Mouse (Mus musculus): Measurements from ENCODE around the gene Lamtor1.

Gene Lamtor1

GRCm38 (mm10) chr7:101905561-101906286, at the start of gene Lamtor1:
TSS of gene Lamtor1 (plus strand) at chr7:101905904.
- DNase-seq, result peak; percentile 97

DNA sequence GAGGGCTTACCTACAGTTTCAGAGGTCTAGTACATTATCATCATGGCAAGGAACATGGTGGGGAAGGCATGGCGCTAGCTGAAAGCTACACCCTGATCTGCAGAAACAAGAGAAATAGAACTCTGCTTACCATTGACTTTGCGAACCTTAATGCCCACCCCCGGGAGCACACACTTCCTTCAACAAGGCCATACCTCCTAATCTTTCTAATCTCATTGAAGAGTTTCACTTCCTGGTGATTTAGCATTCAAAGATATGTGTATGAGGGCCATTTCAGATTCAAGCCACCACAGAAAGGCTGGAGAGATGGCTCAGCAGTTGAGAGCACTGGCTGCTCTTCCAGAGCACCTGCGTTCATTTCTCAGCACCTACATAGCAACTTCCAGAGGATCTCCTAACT, 48.6 kb upstream of the Lamtor1 start, which contains the start of gene Folr2:
Gene Folr2 (minus strand): TSS at position 101 of the 400 bp plus-strand sequence.
- DNase-seq, result no peak

DNA sequence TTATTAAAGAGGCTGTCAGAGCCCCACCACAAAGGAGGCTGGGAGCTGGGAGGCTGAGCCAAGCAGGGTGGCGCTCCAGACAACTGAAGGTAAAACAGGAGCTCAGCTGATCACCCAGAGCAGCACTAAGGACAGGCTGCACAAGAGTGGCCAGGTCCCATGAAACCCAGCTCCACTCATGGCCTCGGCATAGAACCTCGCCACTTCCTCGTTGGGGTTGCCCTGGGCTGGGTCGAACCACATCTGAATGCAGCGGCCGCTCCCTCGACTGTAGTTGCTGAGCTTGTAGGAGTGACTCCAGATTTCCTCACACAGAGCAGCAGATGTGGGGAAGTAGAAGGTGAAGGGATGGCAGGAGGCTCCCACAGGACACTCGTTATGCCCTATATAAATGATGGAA, 47.3 kb upstream of the Lamtor1 start:
- no peak for DNase-seq

- DNase-seq, result no peak
Observed at GRCm38 (mm10) chr7:101860978-101861377, 44.7 kb upstream of the Lamtor1 start.

DNA sequence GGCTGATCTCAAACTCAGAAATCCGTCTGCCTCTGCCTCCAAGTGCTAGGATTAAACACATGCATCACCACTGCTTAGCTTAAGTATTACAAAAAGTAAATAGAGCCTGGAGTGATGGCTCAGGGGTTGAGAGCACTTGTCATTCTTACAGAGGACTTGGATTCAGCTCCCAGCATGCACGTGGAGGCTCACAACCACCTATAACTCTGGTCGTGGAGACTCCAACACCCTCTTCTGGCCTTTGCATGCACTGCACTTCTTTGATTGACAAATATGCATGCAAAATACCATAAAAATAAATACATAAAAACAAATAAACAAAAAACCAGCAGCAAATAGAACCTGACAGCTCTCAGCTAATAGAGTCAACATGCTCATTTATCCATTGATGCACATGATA, 43.4 kb upstream of the Lamtor1 start:
- no peak for DNase-seq

DNA sequence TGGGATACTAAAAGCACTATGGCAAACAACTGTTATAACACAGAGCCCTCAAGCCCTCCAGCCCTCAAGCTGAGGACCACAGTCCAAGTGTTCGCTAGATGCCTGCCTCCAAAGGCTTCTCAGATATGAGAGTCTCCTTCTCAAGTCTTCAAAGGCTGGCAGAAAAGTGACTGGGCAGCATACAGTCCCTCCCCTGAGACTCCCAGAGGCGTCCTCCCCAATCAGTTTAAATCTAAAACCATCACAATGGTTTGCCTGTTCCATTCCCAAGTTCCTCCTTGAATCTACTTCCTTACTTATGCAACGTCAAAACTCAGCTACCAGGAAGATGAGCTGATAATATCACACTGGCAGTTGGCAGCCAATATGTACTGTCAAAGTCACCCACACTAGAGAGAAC, 42.3 kb upstream of the Lamtor1 start, which contains the start of gene Anapc15:
Gene Anapc15 (plus strand): TSS at position 301 of the 400 bp plus-strand sequence.
- no peak for DNase-seq

DNA sequence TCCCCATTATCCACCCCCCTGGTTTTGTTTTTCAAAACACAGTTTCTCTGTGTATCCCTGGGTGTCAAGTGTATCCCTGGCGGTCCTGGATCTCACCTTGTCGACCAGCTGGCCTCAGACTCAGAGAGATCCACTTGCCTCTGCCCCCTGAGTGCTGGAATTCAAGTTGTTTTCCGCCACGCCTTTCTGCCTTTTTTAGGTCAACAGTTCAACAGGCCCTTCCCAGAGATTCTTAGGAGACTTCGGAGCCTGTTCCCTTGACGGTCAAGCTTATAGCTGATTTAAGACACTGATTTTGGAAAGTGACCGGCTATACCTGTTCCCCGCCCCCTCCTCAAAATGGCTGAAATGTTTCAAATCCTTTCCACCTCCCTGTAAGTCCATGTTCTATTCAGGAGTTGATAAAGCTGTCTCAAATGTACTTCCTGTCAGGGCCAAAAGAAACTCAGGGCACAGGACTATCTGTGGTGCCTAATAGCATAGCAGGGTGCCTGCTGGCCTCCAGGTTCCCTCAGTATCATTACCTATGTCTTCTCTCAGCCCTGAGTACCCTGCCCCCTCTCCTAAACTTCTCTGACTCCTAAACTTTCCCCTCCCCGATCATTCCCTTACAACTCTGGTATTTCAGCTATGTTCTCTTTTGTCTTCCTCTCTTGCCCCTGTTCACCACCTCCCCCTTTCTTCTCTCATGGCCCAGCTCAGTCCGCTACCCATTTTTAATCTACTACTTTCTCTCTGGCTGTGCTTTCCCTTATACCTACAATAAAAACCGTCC, 39.0 kb upstream of the Lamtor1 start:
- DNase-seq, result no peak

DNA sequence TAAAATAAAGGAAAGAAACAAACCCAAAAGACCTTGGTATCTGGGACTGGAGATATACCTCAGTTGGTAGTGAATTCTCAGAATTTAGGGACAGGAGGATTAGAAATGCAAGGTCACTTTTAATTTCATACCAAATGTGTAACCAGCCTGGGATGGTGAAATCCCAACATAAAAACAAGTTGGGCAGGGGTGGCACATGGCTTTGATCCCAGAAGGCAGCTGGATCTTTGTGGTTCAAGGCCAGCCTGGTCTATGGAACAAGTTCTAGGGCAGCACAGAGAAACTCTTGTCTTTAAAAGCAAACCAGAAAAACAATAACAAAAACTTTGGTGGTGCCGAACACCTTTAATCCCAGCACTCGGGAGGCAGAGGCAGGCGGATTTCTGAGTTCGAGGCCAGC, 38.2 kb upstream of the Lamtor1 start:
- no peak for DNase-seq

DNA sequence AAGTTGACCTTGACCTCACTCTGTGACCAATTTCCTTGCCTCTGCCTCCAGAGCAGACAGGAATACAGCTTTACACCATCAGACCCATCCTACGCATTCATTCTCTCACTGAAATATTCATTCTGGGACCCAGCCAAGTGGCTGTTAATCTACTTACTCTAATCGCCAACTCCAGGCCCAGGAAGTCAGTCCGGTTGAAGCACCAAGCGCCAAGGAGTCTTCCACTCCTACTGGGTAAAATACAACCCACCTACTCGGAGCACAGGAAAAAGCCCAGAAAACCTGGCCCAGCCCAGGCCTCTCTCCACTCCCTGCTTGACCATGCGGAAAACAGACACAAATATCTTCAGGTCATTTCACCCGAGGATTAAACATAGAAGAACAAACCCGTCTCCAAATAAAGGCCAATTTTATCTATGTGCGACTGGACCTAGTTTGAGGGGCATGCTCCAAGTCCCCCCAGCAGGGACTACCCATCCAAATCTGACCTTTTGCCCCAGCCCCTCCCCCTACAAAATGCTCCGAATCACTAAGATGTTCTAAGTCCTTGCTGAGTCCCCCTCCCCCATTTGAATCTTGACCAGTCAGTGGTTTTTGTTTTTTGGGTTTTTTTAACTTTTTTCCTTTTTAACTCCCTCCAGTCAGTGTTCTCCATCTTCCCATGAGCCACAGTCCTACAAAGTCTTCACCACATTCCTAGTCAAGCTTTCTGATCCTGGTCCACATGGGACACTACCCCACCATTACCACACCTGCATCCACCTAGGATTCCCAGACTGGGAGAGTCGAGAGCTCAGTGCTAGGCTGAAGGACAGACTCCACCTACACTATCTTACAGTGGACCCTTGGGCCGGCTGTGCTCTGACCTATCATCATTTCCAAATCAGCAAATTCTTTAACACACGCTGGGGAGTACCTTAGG, 37.2 kb upstream of the Lamtor1 start:
- no peak for DNase-seq

GRCm38 (mm10) chr7:101869163-101869500, 36.6 kb upstream of the Lamtor1 start:
- DNase-seq, result no peak

DNA sequence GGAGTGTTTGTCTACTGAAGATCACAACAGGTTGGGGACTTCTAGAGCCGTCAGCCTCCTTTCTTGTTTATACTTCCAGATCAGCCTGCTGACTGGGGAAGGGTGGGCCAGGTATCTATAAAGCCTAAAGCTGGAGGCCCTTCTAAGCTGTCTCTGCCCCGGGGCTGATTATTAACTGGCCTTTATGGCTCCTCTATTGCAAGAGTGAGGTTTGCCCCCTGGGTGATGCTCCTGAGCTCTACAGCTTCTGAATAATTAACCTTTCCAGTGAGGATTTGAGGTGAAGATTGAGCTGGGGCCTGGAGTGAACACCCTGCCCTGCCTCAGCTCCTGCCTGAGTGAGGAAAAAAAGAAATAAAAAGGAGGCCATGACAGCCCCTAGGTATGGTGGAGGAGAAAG, 35.1 kb upstream of the Lamtor1 start, which contains the start of gene Folr1:
Gene Folr1 (minus strand): TSS at position 160 of the 400 bp plus-strand sequence.
- DNase-seq, result no peak

- DNase-seq, result no peak
Observed at GRCm38 (mm10) chr7:101871296-101871695, 34.4 kb upstream of the Lamtor1 start.

DNA sequence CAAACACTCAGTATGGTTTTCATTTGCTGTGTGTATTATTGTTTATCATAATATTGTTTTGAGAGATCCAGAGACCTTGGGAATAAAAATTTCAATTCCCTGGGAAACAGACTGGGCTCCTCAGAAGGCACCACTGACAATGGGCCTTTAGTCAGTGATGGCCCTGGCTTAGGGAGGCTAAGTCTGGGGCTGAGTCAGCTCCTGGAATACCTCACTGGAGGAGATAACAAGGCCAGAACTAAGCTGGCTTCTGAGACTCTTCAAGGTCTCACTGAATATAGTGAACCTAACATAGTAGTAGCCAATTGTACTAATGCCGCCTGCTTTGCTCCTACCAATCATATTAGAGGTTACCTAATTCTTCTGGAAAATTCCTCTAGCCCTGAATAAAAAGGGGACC, 29.7 kb upstream of the Lamtor1 start:
- no peak for DNase-seq

DNA sequence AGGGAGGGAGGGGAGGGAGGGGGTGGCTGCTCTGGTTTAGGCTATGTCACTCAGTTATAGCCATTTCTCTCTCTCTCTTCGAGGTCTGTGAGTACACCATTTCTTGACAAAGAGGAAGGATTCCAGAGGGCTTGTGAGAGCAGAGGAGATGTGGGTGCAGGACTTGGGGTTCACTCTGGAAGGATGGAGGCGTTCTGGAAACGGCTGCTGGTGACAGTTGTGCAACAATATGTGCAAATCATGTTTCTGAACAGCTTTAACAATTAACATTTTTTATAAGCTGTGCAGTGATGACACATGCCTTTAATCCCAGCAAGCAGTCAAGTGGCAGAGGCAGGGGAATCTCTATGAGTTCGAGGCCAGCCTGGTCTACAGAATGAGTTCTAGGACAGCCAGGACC, 24.8 kb upstream of the Lamtor1 start:
- DNase-seq, result no peak

GRCm38 (mm10) chr7:101882413-101883154, 23.1 kb upstream of the Lamtor1 start:
- no peak for DNase-seq

DNA sequence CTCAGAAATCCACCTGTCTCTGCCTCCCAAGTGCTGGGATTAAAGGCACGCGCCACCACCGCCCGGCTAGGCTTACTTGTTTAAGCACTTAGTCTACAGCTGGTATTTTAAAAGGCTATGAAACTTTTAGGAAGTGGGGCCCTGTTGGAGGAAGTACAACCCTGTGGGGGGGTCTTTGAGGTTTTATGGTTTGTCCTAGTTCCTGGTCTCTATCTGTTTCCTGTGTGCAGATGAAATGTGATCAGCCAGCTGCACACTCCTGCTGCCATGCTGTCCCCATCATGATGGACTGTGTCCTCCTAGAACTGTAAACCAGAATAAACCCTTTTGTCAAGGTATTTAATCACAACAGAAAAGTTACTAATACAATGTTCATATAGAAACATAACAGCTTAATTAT, 21.5 kb upstream of the Lamtor1 start:
- DNase-seq, result no peak

DNA sequence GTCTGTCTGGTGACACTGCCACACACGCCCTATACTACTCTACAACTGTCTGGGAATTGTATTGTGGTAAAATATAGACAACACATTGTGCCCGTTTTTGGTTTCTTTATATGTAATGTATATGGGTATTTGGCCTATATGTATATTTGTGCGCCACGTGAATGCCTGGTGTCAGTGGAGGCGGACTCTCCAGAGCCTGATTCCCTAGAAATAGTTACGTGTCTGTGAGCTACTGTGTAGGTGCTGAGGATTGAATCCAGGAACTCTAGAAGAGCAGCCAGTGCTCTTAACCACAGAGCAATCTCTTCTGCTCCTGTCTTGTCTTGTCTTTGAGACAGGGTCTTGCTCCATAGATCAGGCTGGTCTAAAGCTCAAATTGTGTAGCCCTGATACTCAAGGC, 19.4 kb upstream of the Lamtor1 start:
- no peak for DNase-seq

- no peak for DNase-seq
Observed at GRCm38 (mm10) chr7:101888460-101888859, 17.2 kb upstream of the Lamtor1 start.

- DNase-seq, result no peak
Observed at GRCm38 (mm10) chr7:101895695-101896094, 10.0 kb upstream of the Lamtor1 start.

DNA sequence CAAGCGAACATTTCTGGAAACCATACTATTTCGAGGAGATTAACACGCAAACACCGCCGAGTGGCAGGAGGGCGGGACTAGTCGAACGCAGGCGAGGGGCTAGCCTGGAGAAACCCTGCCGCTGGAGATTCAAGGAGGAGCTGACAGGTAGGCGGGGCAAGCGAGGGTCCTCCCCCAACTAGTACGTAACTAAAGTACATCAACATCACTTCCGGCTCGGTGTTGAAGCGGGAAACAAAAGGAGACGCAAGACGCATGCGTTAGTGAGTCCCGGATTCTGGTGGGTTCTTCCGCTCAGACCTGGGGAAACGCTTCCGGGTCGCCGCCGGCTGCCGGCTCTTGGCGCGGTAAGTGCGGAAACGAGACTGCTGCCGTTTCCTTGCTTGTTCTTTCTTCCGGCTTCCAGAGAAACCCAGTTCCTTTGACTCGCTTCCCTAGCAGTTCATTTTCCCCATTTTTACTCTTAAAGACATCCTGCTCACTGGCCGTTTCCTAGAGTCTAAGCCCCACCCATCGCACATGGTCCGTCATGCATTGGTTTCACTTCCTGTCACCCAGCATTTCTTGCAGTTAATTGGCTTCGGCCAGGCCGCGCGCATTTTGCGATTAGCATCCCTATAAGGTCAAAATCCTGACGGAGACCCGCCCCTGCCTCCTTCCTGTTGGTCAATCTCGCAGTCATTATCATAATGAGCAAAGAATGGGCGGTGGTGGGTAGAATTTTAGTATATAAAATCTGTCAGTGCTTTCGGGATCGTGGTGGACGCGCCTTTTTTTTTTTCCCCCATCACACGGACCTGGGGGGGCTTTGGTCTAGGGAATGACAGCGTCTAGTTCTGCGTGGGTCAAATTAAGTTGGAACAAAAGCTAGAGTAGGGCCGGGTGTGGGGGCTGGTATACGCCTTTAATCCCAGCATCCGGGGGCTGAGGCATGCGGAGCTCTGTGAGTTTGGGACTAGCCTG, 9.3 kb upstream of the Lamtor1 start:
- peak; percentile 96 for DNase-seq
